ENCODE assay signal across 22 mouse cellular contexts in genomic region chr1:61428706-61429501, GRCm38 (mm10).
DNase-seq lines count a peak whose midpoint lies in the region; ATAC-seq and TF ChIP-seq lines count a peak whose summit lies in the region.
"Had no signal": no experiment of that assay in that cellular context is flagged by ENCODE, and none has a peak within 500 bp of the region (broad histone marks: within the 10 kb centered on the region; RNA-seq: fewer than 3 reads in every experiment).

No protein-coding gene starts in this region.

- peak; percentile 67; the same call in 1 of the 2 replicates for ATAC-seq in forebrain, postnatal 0 days
- no peak for ATAC-seq in forebrain, embryonic 11.5 days (replicated peaks; ENCODE audit: low FRiP score)
- no peak for ATAC-seq in kidney, postnatal 0 days (replicated peaks; ENCODE audit: low FRiP score, low read depth)
- peak; percentile 67 for ATAC-seq in lung, embryonic 16.5 days (ENCODE audit: low read depth)
- ATAC-seq: hindbrain, embryonic 16.5 days; intestine, embryonic 16.5 days; midbrain, embryonic 16.5 days had no signal

- no peak for DNase-seq in forebrain, postnatal 0 days
- no peak for DNase-seq in forebrain, embryonic 11.5 days (ENCODE audit: low spot score)
- DNase-seq in kidney, postnatal 0 days (ENCODE audit: low spot score): peak; percentile 82
- DNase-seq in kidney, adult 18-20 months: no peak
- DNase-seq in lung, postnatal 4 days: no peak
- DNase-seq in lung, postnatal 36 days: peak; percentile 10
- DNase-seq: adrenal gland, postnatal 36 days; B cell, adult 2 months; cerebellum, adult 11-12 months; cerebellum, postnatal 14 days; gastrocnemius, postnatal 14 days; layer of hippocampus, postnatal 36 days; thymus, postnatal 14 days had no signal

- no peaks in the 10 kb centered on the region for H3K4me1 ChIP-seq in forebrain, postnatal 0 days (ENCODE audit: insufficient read depth)
- no peaks in the 10 kb centered on the region for H3K4me1 ChIP-seq in forebrain, embryonic 11.5 days (replicated peaks; ENCODE audit: control insufficient read depth, insufficient read depth, low read length)
- no peaks in the 10 kb centered on the region for H3K4me1 ChIP-seq in kidney, postnatal 0 days (replicated peaks; ENCODE audit: insufficient read depth, low read length)
- no peaks in the 10 kb centered on the region for H3K4me1 ChIP-seq in lung, embryonic 16.5 days (replicated peaks; ENCODE audit: control insufficient read depth, insufficient read depth, low read length)
- H3K4me1 ChIP-seq: embryonic facial prominence, embryonic 15.5 days; limb, embryonic 15.5 days; liver, embryonic 15.5 days; megakaryocyte, embryonic 14.5 days; neural tube, embryonic 15.5 days had no signal

- H3K4me3 ChIP-seq in forebrain, postnatal 0 days (ENCODE audit: low read depth, low read length): no peak overlapping the region
- no peak overlapping the region for H3K4me3 ChIP-seq in forebrain, embryonic 11.5 days (ENCODE audit: low read depth, low read length)
- H3K4me3 ChIP-seq in kidney, postnatal 0 days (replicated peaks; ENCODE audit: low read depth, low read length): no peak overlapping the region
- no peak overlapping the region for H3K4me3 ChIP-seq in lung, embryonic 16.5 days (ENCODE audit: low read length)
- H3K4me3 ChIP-seq: embryonic facial prominence, embryonic 15.5 days; limb, embryonic 15.5 days; liver, embryonic 15.5 days; megakaryocyte, embryonic 14.5 days; neural tube, embryonic 15.5 days had no signal

- no peak overlapping the region for H3K4me2 ChIP-seq in forebrain, postnatal 0 days (ENCODE audit: low read depth)
- no peak overlapping the region for H3K4me2 ChIP-seq in forebrain, embryonic 11.5 days (ENCODE audit: low read depth, low read length, severe bottlenecking)
- H3K4me2 ChIP-seq in kidney, postnatal 0 days (ENCODE audit: low read length): no peak overlapping the region
- no peak overlapping the region for H3K4me2 ChIP-seq in lung, embryonic 16.5 days (ENCODE audit: low read depth, low read length)
- H3K4me2 ChIP-seq: embryonic facial prominence, embryonic 15.5 days; limb, embryonic 15.5 days; liver, embryonic 15.5 days; neural tube, embryonic 15.5 days had no signal

- H3K9me3 ChIP-seq in forebrain, postnatal 0 days (ENCODE audit: low read length): no peaks in the 10 kb centered on the region
- H3K9me3 ChIP-seq in forebrain, embryonic 11.5 days (ENCODE audit: control insufficient read depth, low read length): no peaks in the 10 kb centered on the region
- no peaks in the 10 kb centered on the region for H3K9me3 ChIP-seq in kidney, postnatal 0 days (replicated peaks; ENCODE audit: low read length)
- H3K9me3 ChIP-seq in lung, embryonic 16.5 days (ENCODE audit: control insufficient read depth, low read length): no peaks in the 10 kb centered on the region
- H3K9me3 ChIP-seq: embryonic facial prominence, embryonic 15.5 days; limb, embryonic 15.5 days; liver, embryonic 15.5 days; neural tube, embryonic 15.5 days had no signal

- WGBS in forebrain, postnatal 0 days: 65% methylated on average over 4 of the region's 4 CpGs
- WGBS in forebrain, embryonic 11.5 days: 91% methylated on average over 4 of the region's 4 CpGs
- 80% methylated on average over 4 of the region's 4 CpGs for WGBS in kidney, postnatal 0 days
- 68% methylated on average over 4 of the region's 4 CpGs for WGBS in lung, embryonic 16.5 days

- H3K36me3 ChIP-seq in forebrain, postnatal 0 days (ENCODE audit: insufficient read depth): no peaks in the 10 kb centered on the region
- H3K36me3 ChIP-seq in forebrain, embryonic 11.5 days (ENCODE audit: control insufficient read depth, insufficient read depth, low read length): no peaks in the 10 kb centered on the region
- no peaks in the 10 kb centered on the region for H3K36me3 ChIP-seq in kidney, postnatal 0 days (ENCODE audit: insufficient read depth, low read length)
- H3K36me3 ChIP-seq in lung, embryonic 16.5 days (ENCODE audit: control insufficient read depth, insufficient read depth, low read length): no peaks in the 10 kb centered on the region
- H3K36me3 ChIP-seq: embryonic facial prominence, embryonic 15.5 days; limb, embryonic 15.5 days; liver, embryonic 15.5 days; neural tube, embryonic 15.5 days had no signal

- H3K9ac ChIP-seq in forebrain, postnatal 0 days: no peak overlapping the region
- H3K9ac ChIP-seq in forebrain, embryonic 11.5 days (ENCODE audit: low read length): no peak overlapping the region
- H3K9ac ChIP-seq in kidney, postnatal 0 days (ENCODE audit: low read depth, low read length): no peak overlapping the region
- no peak overlapping the region for H3K9ac ChIP-seq in lung, embryonic 16.5 days (ENCODE audit: low read length)
- H3K9ac ChIP-seq: embryonic facial prominence, embryonic 15.5 days; limb, embryonic 15.5 days; liver, embryonic 15.5 days; neural tube, embryonic 15.5 days had no signal

- H3K27ac ChIP-seq in forebrain, postnatal 0 days (ENCODE audit: low read depth, low read length): no peak overlapping the region
- H3K27ac ChIP-seq in forebrain, embryonic 11.5 days (ENCODE audit: low read depth, low read length): no peak overlapping the region
- H3K27ac ChIP-seq in kidney, postnatal 0 days: no peak overlapping the region
- H3K27ac ChIP-seq in lung, embryonic 16.5 days (ENCODE audit: low read length): no peak overlapping the region
- H3K27ac ChIP-seq: embryonic facial prominence, embryonic 15.5 days; limb, embryonic 15.5 days; liver, embryonic 15.5 days; neural tube, embryonic 15.5 days had no signal

- no peaks in the 10 kb centered on the region for H3K27me3 ChIP-seq in forebrain, postnatal 0 days (ENCODE audit: insufficient read depth, low read length)
- no peaks in the 10 kb centered on the region for H3K27me3 ChIP-seq in forebrain, embryonic 11.5 days (ENCODE audit: control insufficient read depth, insufficient read depth, low read length)
- no peaks in the 10 kb centered on the region for H3K27me3 ChIP-seq in kidney, postnatal 0 days (ENCODE audit: insufficient read depth, low read length)
- H3K27me3 ChIP-seq in lung, embryonic 16.5 days (ENCODE audit: control insufficient read depth, insufficient read depth, low read depth, low read length): no peaks in the 10 kb centered on the region
- H3K27me3 ChIP-seq: embryonic facial prominence, embryonic 15.5 days; limb, embryonic 15.5 days; liver, embryonic 15.5 days; megakaryocyte, embryonic 14.5 days; neural tube, embryonic 15.5 days had no signal

- TF ChIP-seq CTCF in forebrain, postnatal 0 days (IDR thresholded peaks at IDR 0.05; ENCODE audit: low read depth): no peak
- TF ChIP-seq CTCF in kidney, postnatal 0 days (IDR thresholded peaks at IDR 0.05; ENCODE audit: low read depth): no peak

Comparison
In these comparisons a context has a peak if more than half of its experiments do, and no peak if none do; other contexts are left out.
1. ATAC-seq: peak in forebrain, postnatal 0 days (single experiment) and lung, embryonic 16.5 days (single experiment); none in forebrain, embryonic 11.5 days (single experiment) and kidney, postnatal 0 days (single experiment).
2. DNase-seq: peak in kidney, postnatal 0 days (single experiment) and lung, postnatal 36 days (single experiment); none in forebrain, postnatal 0 days (single experiment), forebrain, embryonic 11.5 days (single experiment), kidney, adult 18-20 months (single experiment) and lung, postnatal 4 days (0 of 2).